ENCODE assay signal across 22 mouse cellular contexts in genomic region chr10:28516147-28516546, GRCm38 (mm10).
DNase-seq lines count a peak whose midpoint lies in the region; ATAC-seq lines count a peak whose summit lies in the region.
"Had no signal": no experiment of that assay in that cellular context is flagged by ENCODE, and none has a peak within 500 bp of the region (broad histone marks: within the 10 kb centered on the region; RNA-seq: fewer than 3 reads in every experiment).

No protein-coding gene starts in this region.

- no peak overlapping the region for H3K4me2 ChIP-seq in intestine, embryonic 15.5 days (replicated peaks)
- H3K4me2 ChIP-seq: embryonic facial prominence, embryonic 15.5 days; forebrain, embryonic 13.5 days; heart, embryonic 12.5 days; kidney, embryonic 15.5 days; midbrain, embryonic 15.5 days had no signal

- no peaks in the 10 kb centered on the region for H3K9me3 ChIP-seq in megakaryocyte, embryonic 14.5 days
- no peaks in the 10 kb centered on the region for H3K9me3 ChIP-seq in intestine, embryonic 15.5 days
- no peaks in the 10 kb centered on the region for H3K9me3 ChIP-seq in limb, embryonic 10.5 days (replicated peaks)
- H3K9me3 ChIP-seq: embryonic facial prominence, embryonic 15.5 days; forebrain, embryonic 13.5 days; heart, embryonic 12.5 days; kidney, embryonic 15.5 days; midbrain, embryonic 15.5 days had no signal

- DNase-seq in thymus, postnatal 14 days: peak; percentile 68
- no peak for DNase-seq in cerebellum, postnatal 36 days
- no peak for DNase-seq in limb, embryonic 10.5 days (ENCODE audit: low spot score)
- DNase-seq in kidney, adult 18-20 months: no peak
- DNase-seq: cerebellum, adult 9-11 months; embryo, embryonic 11 days; gastrocnemius, postnatal 14 days; liver; lung, adult 2 months; lung, postnatal 4 days; spleen, adult 18-20 months had no signal

- no peak overlapping the region for H3K27ac ChIP-seq in intestine, embryonic 15.5 days
- no peak overlapping the region for H3K27ac ChIP-seq in limb, embryonic 10.5 days
- H3K27ac ChIP-seq: embryonic facial prominence, embryonic 15.5 days; forebrain, embryonic 13.5 days; hindbrain, postnatal 0 days; kidney, embryonic 15.5 days; midbrain, embryonic 15.5 days had no signal

- peak; percentile 60 for ATAC-seq in CD4-positive, CD25-positive, alpha-beta regulatory T cell, adult 4 months
- ATAC-seq in activated CD4-positive, CD25-positive, alpha-beta regulatory T cell, adult 4 months: peak; percentile 64
- ATAC-seq in intestine, embryonic 15.5 days: no peak
- ATAC-seq: forebrain, embryonic 13.5 days; hindbrain, postnatal 0 days; midbrain, embryonic 15.5 days; Patski had no signal

- H3K9ac ChIP-seq in intestine, embryonic 15.5 days: no peak overlapping the region
- H3K9ac ChIP-seq: embryonic facial prominence, embryonic 15.5 days; forebrain, embryonic 13.5 days; heart, embryonic 12.5 days; kidney, embryonic 15.5 days; midbrain, embryonic 15.5 days had no signal

- peak overlapping the region; percentile 86 for H3K4me3 ChIP-seq in megakaryocyte, embryonic 14.5 days (replicated peaks)
- no peak overlapping the region for H3K4me3 ChIP-seq in intestine, embryonic 15.5 days (replicated peaks)
- H3K4me3 ChIP-seq in limb, embryonic 10.5 days: no peak overlapping the region
- H3K4me3 ChIP-seq: embryonic facial prominence, embryonic 15.5 days; forebrain, embryonic 13.5 days; heart, embryonic 12.5 days; kidney, embryonic 15.5 days; midbrain, embryonic 15.5 days had no signal

- WGBS in intestine, embryonic 15.5 days: 78% methylated on average over 5 of the region's 5 CpGs
- WGBS in limb, embryonic 10.5 days: 90% methylated on average over 5 of the region's 5 CpGs

- H3K4me1 ChIP-seq in megakaryocyte, embryonic 14.5 days: peaks cover 72% of the 10 kb centered on the region
- no peaks in the 10 kb centered on the region for H3K4me1 ChIP-seq in intestine, embryonic 15.5 days (replicated peaks)
- peaks cover 8% of the 10 kb centered on the region for H3K4me1 ChIP-seq in limb, embryonic 10.5 days
- H3K4me1 ChIP-seq: embryonic facial prominence, embryonic 15.5 days; forebrain, embryonic 13.5 days; kidney, embryonic 15.5 days; midbrain, embryonic 15.5 days had no signal

- H3K36me3 ChIP-seq in megakaryocyte, embryonic 14.5 days (replicated peaks; ENCODE audit: low read length): no peaks in the 10 kb centered on the region
- no peaks in the 10 kb centered on the region for H3K36me3 ChIP-seq in intestine, embryonic 15.5 days
- no peaks in the 10 kb centered on the region for H3K36me3 ChIP-seq in limb, embryonic 10.5 days
- H3K36me3 ChIP-seq: embryonic facial prominence, embryonic 15.5 days; heart, embryonic 12.5 days; kidney, embryonic 15.5 days; midbrain, embryonic 15.5 days had no signal

- H3K27me3 ChIP-seq in megakaryocyte, embryonic 14.5 days (replicated peaks): no peaks in the 10 kb centered on the region
- no peaks in the 10 kb centered on the region for H3K27me3 ChIP-seq in intestine, embryonic 15.5 days (replicated peaks)
- H3K27me3 ChIP-seq in limb, embryonic 10.5 days (ENCODE audit: low read depth, poor library complexity, severe bottlenecking): no peaks in the 10 kb centered on the region
- H3K27me3 ChIP-seq: embryonic facial prominence, embryonic 15.5 days; forebrain, embryonic 13.5 days; heart, embryonic 12.5 days; kidney, embryonic 15.5 days; midbrain, embryonic 15.5 days; Patski had no signal
